Mouse (Mus musculus): ENCODE measurements around the gene S100a1. TPM values are rescaled to one million over a fixed set of nuclear protein-coding genes. Genes with fewer than 3 reads are reported as not detected.

Gene S100a1
- 100 to 1,000 TPM; 119 to 123 TPM for total RNA-seq (2021)
- long read RNA-seq, experiment 1, transcript S100a1-201 (3 exons, 677 nt) = major isoform, 56 of 65 reads
- long read RNA-seq, experiment 1, partial matches to known transcripts = 5 of 65 reads
- long read RNA-seq, experiment 1, other reads (novel, unspliced or antisense) = 4 of 65 reads
- long read RNA-seq, experiment 2, transcript S100a1-201 (3 exons, 677 nt) = major isoform, 55 of 60 reads
- long read RNA-seq, experiment 2, partial matches to known transcripts = 3 of 60 reads
- long read RNA-seq, experiment 2, other reads (novel, unspliced or antisense) = 2 of 60 reads

GRCm38 (mm10) chr3:90513796-90514590, at the start of gene S100a1, which contains the start of gene S100a13:
TSS of gene S100a1 (minus strand) at chr3:90514392.
TSS of gene S100a13 (plus strand) at chr3:90514435.
- DNase-seq (ENCODE audit: extremely low spot score in 1 of 2, low spot score in 2 of 2) = peak; percentile 46 to 55
- Histone ChIP-seq H3K27ac (peak within 1 kb of the TSS; percentile 85), H3K4me3 (peak within 1 kb of the TSS; percentile 52)
- peak; percentile 26 for TF ChIP-seq CTCF (IDR thresholded peaks at IDR 0.05)
- intact Hi-C loops (cut with DNase I) = no loop called here

- no peak for TF ChIP-seq CTCF (IDR thresholded peaks at IDR 0.05)
- no peak for DNase-seq (ENCODE audit: extremely low spot score in 1 of 2, low spot score in 2 of 2)
- intact Hi-C loops (cut with DNase I) = no loop called here
- Histone ChIP-seq H3K4me3 (no peak within 1 kb of the TSS), H3K27ac (no peak within 1 kb of the TSS)
Observed at GRCm38 (mm10) chr3:90560008-90560628, 45.9 kb upstream of the S100a1 start, which contains the start of gene S100a3. TSS of gene S100a3 (plus strand) at chr3:90560578.

- H3K4me3 ChIP-seq = no peak overlapping the region
- TF ChIP-seq CTCF (IDR thresholded peaks at IDR 0.05) = no peak
- peak overlapping the region; percentile 47; the same call in 1 of the 2 replicates for H3K27ac ChIP-seq
- intact Hi-C loops (cut with DNase I) = no loop called here
- DNase-seq (ENCODE audit: extremely low spot score in 1 of 2, low spot score in 2 of 2) = peak in 1 of 2 experiments; percentile 32
Observed at GRCm38 (mm10) chr3:90555954-90556353, 41.8 kb upstream of the S100a1 start.

- H3K4me3 ChIP-seq = no peak overlapping the region
- intact Hi-C loops (cut with DNase I) = no loop called here
- no peak for TF ChIP-seq CTCF (IDR thresholded peaks at IDR 0.05)
- DNase-seq (ENCODE audit: extremely low spot score in 1 of 2, low spot score in 2 of 2) = no peak
- H3K27ac ChIP-seq = no peak overlapping the region
Observed at GRCm38 (mm10) chr3:90552231-90552630, 38.0 kb upstream of the S100a1 start.

GRCm38 (mm10) chr3:90550421-90550790, 36.2 kb upstream of the S100a1 start:
- TF ChIP-seq CTCF (IDR thresholded peaks at IDR 0.05) = no peak
- no peak for DNase-seq (ENCODE audit: extremely low spot score in 1 of 2, low spot score in 2 of 2)
- intact Hi-C loops (cut with DNase I) = no loop called here
- H3K27ac ChIP-seq = no peak overlapping the region
- H3K4me3 ChIP-seq = no peak overlapping the region

GRCm38 (mm10) chr3:90549676-90550420, 35.7 kb upstream of the S100a1 start:
- Histone ChIP-seq H3K27ac (no peak overlapping the region), H3K4me3 (no peak overlapping the region)
- intact Hi-C loops (cut with DNase I) = no loop called here
- DNase-seq (ENCODE audit: extremely low spot score in 1 of 2, low spot score in 2 of 2) = no peak
- TF ChIP-seq CTCF (IDR thresholded peaks at IDR 0.05) = no peak

- no peak for TF ChIP-seq CTCF (IDR thresholded peaks at IDR 0.05)
- no peak for DNase-seq (ENCODE audit: extremely low spot score in 1 of 2, low spot score in 2 of 2)
- Histone ChIP-seq H3K27ac (peak overlapping the region; percentile 89), H3K4me3 (peak overlapping the region; percentile 33)
- intact Hi-C loops (cut with DNase I) = no loop called here
Observed at GRCm38 (mm10) chr3:90540904-90541303, 26.7 kb upstream of the S100a1 start.

GRCm38 (mm10) chr3:90537905-90538296, 23.7 kb upstream of the S100a1 start:
- no peak for DNase-seq (ENCODE audit: extremely low spot score in 1 of 2, low spot score in 2 of 2)
- Histone ChIP-seq H3K4me3 (peak overlapping the region; percentile 33), H3K27ac (peak overlapping the region; percentile 81)
- TF ChIP-seq CTCF (IDR thresholded peaks at IDR 0.05) = no peak
- intact Hi-C loops (cut with DNase I) = no loop called here

GRCm38 (mm10) chr3:90537141-90537904, 23.1 kb upstream of the S100a1 start, which contains the start of gene S100a16:
TSS of gene S100a16 (plus strand) at chr3:90537254.
- no peak for TF ChIP-seq CTCF (IDR thresholded peaks at IDR 0.05)
- Histone ChIP-seq H3K4me3 (peak within 1 kb of the TSS; percentile 33), H3K27ac (peak within 1 kb of the TSS; percentile 81)
- intact Hi-C loops (cut with DNase I) = no loop called here
- peak in 1 of 2 experiments; percentile 38 for DNase-seq (ENCODE audit: extremely low spot score in 1 of 2, low spot score in 2 of 2)

- Histone ChIP-seq H3K4me3 (no peak overlapping the region), H3K27ac (no peak overlapping the region)
- intact Hi-C loops (cut with DNase I) = no loop called here
- no peak for DNase-seq (ENCODE audit: extremely low spot score in 1 of 2, low spot score in 2 of 2)
- no peak for TF ChIP-seq CTCF (IDR thresholded peaks at IDR 0.05)
Observed at GRCm38 (mm10) chr3:90535446-90535845, 21.3 kb upstream of the S100a1 start.

- intact Hi-C loops (cut with DNase I) = no loop called here
- no peak for DNase-seq (ENCODE audit: extremely low spot score in 1 of 2, low spot score in 2 of 2)
- H3K27ac ChIP-seq = no peak overlapping the region
- no peak overlapping the region for H3K4me3 ChIP-seq
- no peak for TF ChIP-seq CTCF (IDR thresholded peaks at IDR 0.05)
Observed at GRCm38 (mm10) chr3:90531713-90532112, 17.5 kb upstream of the S100a1 start.

All from left cerebral cortex, adult 2 months (tissue).